Mouse (Mus musculus) layer of hippocampus, postnatal 10 days (tissue): ENCODE data around the gene Ralgapa1. TPM values are rescaled to one million over a fixed set of nuclear protein-coding genes. Genes with fewer than 3 reads are reported as not detected.

Experiments
- microRNA-seq, 2 experiments: library from miRNA; unstranded; fragments of <30 nt; microRNA quantifications; one replicate each; pipeline ENCODE4 v1.2.0; 2021
- total RNA-seq, 2 experiments: library from RNA; stranded (reverse); gene quantifications; 2 replicates each; pipeline ENCODE4 v1.2.3; 2021

Ralgapa1 gene
- total RNA-seq, 2 experiments from 2014 or later = 110 to 115 TPM

Small RNA genes lying within 50 kb of the gene (microRNA-seq; reads per million reads assigned to microRNA genes)
- 2.9 to 7.6 reads per million in 2 experiments for gene Gm23394

Other genes starting within 250 kb of the Ralgapa1 start
- gene Insm2, start 221.7 kb downstream of the Ralgapa1 start, total RNA-seq = under 1 TPM; 0.30 to 0.31 TPM
- gene Brms1l, start 15.2 kb upstream of the Ralgapa1 start, total RNA-seq = 10 to 100 TPM; 61.6 to 66.7 TPM